Mouse (Mus musculus): ENCODE measurements at regions not wholly inside any gene's neighbourhood (a gene's known extent, or its start where the extent isn't known, plus 50 kb on each side); places are given as distances from the start of the nearest gene placed in this dataset.

- 79% methylated on average over 14 of the region's 14 CpGs for WGBS (ENCODE audit: insufficient replicate concordance)
These were observed 123.3 kb upstream of the Slc44a1 start for GRCm38 (mm10) chr4:53316796-53317452.

GRCm38 (mm10) chr4:53315876-53316762, 124.1 kb upstream of the Slc44a1 start:
- WGBS (ENCODE audit: insufficient replicate concordance), result 77% methylated on average over 13 of the region's 13 CpGs
- Histone ChIP-seq H3K4me2 (no peak overlapping the region), H3K9ac (ENCODE audit: low read depth, low read length) (no peak overlapping the region), H3K9me3 (replicated peaks; ENCODE audit: control insufficient read depth, low read length) (no peaks in the 10 kb centered on the region), H3K4me3 (ENCODE audit: low read depth, low read length) (no peak overlapping the region), H3K36me3 (ENCODE audit: control insufficient read depth, insufficient read depth, low read length) (no peaks in the 10 kb centered on the region), H3K27me3 (ENCODE audit: control insufficient read depth, insufficient read depth, low read length) (no peaks in the 10 kb centered on the region), H3K27ac (ENCODE audit: low read depth, low read length) (no peak overlapping the region), H3K4me1 (ENCODE audit: control insufficient read depth, insufficient read depth, low read length) (no peaks in the 10 kb centered on the region)
- ATAC-seq (replicated peaks; ENCODE audit: insufficient number of reproducible peaks, low FRiP score, low TSS enrichment), result no peak

More at GRCm38 (mm10) chr4:53316796-53317452, 123.3 kb upstream of the Slc44a1 start:
- no peak overlapping the region for H3K9ac ChIP-seq (ENCODE audit: low read depth, low read length)
- 0 out of 2 replicates have a peak, but pooled peaks have one; percentile 31 for ATAC-seq (replicated peaks; ENCODE audit: insufficient number of reproducible peaks, low FRiP score, low TSS enrichment)
- no peaks in the 10 kb centered on the region for H3K27me3 ChIP-seq (ENCODE audit: control insufficient read depth, insufficient read depth, low read length)
- H3K4me2 ChIP-seq, result no peak overlapping the region
- H3K27ac ChIP-seq (ENCODE audit: low read depth, low read length), result no peak overlapping the region
- H3K36me3 ChIP-seq (ENCODE audit: control insufficient read depth, insufficient read depth, low read length), result no peaks in the 10 kb centered on the region
- no peaks in the 10 kb centered on the region for H3K9me3 ChIP-seq (replicated peaks; ENCODE audit: control insufficient read depth, low read length)
- H3K4me1 ChIP-seq (ENCODE audit: control insufficient read depth, insufficient read depth, low read length), result no peaks in the 10 kb centered on the region
- no peak overlapping the region for H3K4me3 ChIP-seq (ENCODE audit: low read depth, low read length)

GRCm38 (mm10) chr4:53315121-53315875, 124.9 kb upstream of the Slc44a1 start:
- H3K27ac ChIP-seq (ENCODE audit: low read depth, low read length), result no peak overlapping the region
- no peak overlapping the region for H3K9ac ChIP-seq (ENCODE audit: low read depth, low read length)
- no peaks in the 10 kb centered on the region for H3K9me3 ChIP-seq (replicated peaks; ENCODE audit: control insufficient read depth, low read length)
- no peaks in the 10 kb centered on the region for H3K27me3 ChIP-seq (ENCODE audit: control insufficient read depth, insufficient read depth, low read length)
- H3K4me3 ChIP-seq (ENCODE audit: low read depth, low read length), result no peak overlapping the region
- no peaks in the 10 kb centered on the region for H3K4me1 ChIP-seq (ENCODE audit: control insufficient read depth, insufficient read depth, low read length)
- no peak overlapping the region for H3K4me2 ChIP-seq
- WGBS (ENCODE audit: insufficient replicate concordance), result 73% methylated on average over 7 of the region's 7 CpGs
- no peak; the same call in 1 of the 2 replicates for ATAC-seq (replicated peaks; ENCODE audit: insufficient number of reproducible peaks, low FRiP score, low TSS enrichment)
- H3K36me3 ChIP-seq (ENCODE audit: control insufficient read depth, insufficient read depth, low read length), result no peaks in the 10 kb centered on the region

- Histone ChIP-seq H3K9ac (ENCODE audit: low read depth, low read length) (no peak overlapping the region), H3K27me3 (ENCODE audit: control insufficient read depth, insufficient read depth, low read length) (no peaks in the 10 kb centered on the region), H3K9me3 (replicated peaks; ENCODE audit: control insufficient read depth, low read length) (no peaks in the 10 kb centered on the region), H3K27ac (ENCODE audit: low read depth, low read length) (no peak overlapping the region), H3K4me3 (ENCODE audit: low read depth, low read length) (no peak overlapping the region), H3K4me2 (no peak overlapping the region), H3K36me3 (ENCODE audit: control insufficient read depth, insufficient read depth, low read length) (no peaks in the 10 kb centered on the region), H3K4me1 (ENCODE audit: control insufficient read depth, insufficient read depth, low read length) (no peaks in the 10 kb centered on the region)
- ATAC-seq (replicated peaks; ENCODE audit: insufficient number of reproducible peaks, low FRiP score, low TSS enrichment), result no peak
- 88% methylated on average over 8 of the region's 8 CpGs for WGBS (ENCODE audit: insufficient replicate concordance)
These were observed 126.1 kb upstream of the Slc44a1 start for GRCm38 (mm10) chr4:53314076-53314475.

GRCm38 (mm10) chr4:53307121-53307520, 133.1 kb upstream of the Slc44a1 start:
- Histone ChIP-seq H3K4me3 (ENCODE audit: low read depth, low read length) (no peak overlapping the region), H3K4me2 (no peak overlapping the region)
- WGBS (ENCODE audit: insufficient replicate concordance), result 56% methylated on average over 4 of the region's 4 CpGs

GRCm38 (mm10) chr4:53304782-53305385, 135.3 kb upstream of the Slc44a1 start:
- no peaks in the 10 kb centered on the region for H3K9me3 ChIP-seq (replicated peaks; ENCODE audit: control insufficient read depth, low read length)
- no peaks in the 10 kb centered on the region; the same call in 1 of the 2 replicates for H3K4me1 ChIP-seq (ENCODE audit: control insufficient read depth, insufficient read depth, low read length)
- ATAC-seq (replicated peaks; ENCODE audit: insufficient number of reproducible peaks, low FRiP score, low TSS enrichment), result no peak
- WGBS (ENCODE audit: insufficient replicate concordance), result 79% methylated on average over 4 of the region's 4 CpGs
- H3K4me3 ChIP-seq (ENCODE audit: low read depth, low read length), result no peak overlapping the region
- H3K9ac ChIP-seq (ENCODE audit: low read depth, low read length), result no peak overlapping the region
- no peaks in the 10 kb centered on the region for H3K36me3 ChIP-seq (ENCODE audit: control insufficient read depth, insufficient read depth, low read length)
- no peak overlapping the region for H3K27ac ChIP-seq (ENCODE audit: low read depth, low read length)
- no peak overlapping the region for H3K4me2 ChIP-seq
- no peaks in the 10 kb centered on the region for H3K27me3 ChIP-seq (ENCODE audit: control insufficient read depth, insufficient read depth, low read length)

More at GRCm38 (mm10) chr4:53307121-53307520, 133.1 kb upstream of the Slc44a1 start:
- H3K27me3 ChIP-seq (ENCODE audit: control insufficient read depth, insufficient read depth, low read length), result no peaks in the 10 kb centered on the region
- H3K36me3 ChIP-seq (ENCODE audit: control insufficient read depth, insufficient read depth, low read length), result no peaks in the 10 kb centered on the region
- H3K9ac ChIP-seq (ENCODE audit: low read depth, low read length), result no peak overlapping the region
- H3K9me3 ChIP-seq (replicated peaks; ENCODE audit: control insufficient read depth, low read length), result no peaks in the 10 kb centered on the region
- ATAC-seq (replicated peaks; ENCODE audit: insufficient number of reproducible peaks, low FRiP score, low TSS enrichment), result no peak
- H3K27ac ChIP-seq (ENCODE audit: low read depth, low read length), result no peak overlapping the region
- H3K4me1 ChIP-seq (ENCODE audit: control insufficient read depth, insufficient read depth, low read length), result no peaks in the 10 kb centered on the region; the same call in 1 of the 2 replicates

- no peak overlapping the region for H3K4me3 ChIP-seq (ENCODE audit: low read depth, low read length)
- WGBS (ENCODE audit: insufficient replicate concordance), result 49% methylated on average over 2 of the region's 2 CpGs
- H3K9me3 ChIP-seq (replicated peaks; ENCODE audit: control insufficient read depth, low read length), result no peaks in the 10 kb centered on the region
- no peak overlapping the region for H3K9ac ChIP-seq (ENCODE audit: low read depth, low read length)
- no peaks in the 10 kb centered on the region for H3K36me3 ChIP-seq (ENCODE audit: control insufficient read depth, insufficient read depth, low read length)
- H3K4me2 ChIP-seq, result no peak overlapping the region
- no peak overlapping the region for H3K27ac ChIP-seq (ENCODE audit: low read depth, low read length)
- H3K4me1 ChIP-seq (ENCODE audit: control insufficient read depth, insufficient read depth, low read length), result no peaks in the 10 kb centered on the region; the same call in 1 of the 2 replicates
- no peaks in the 10 kb centered on the region for H3K27me3 ChIP-seq (ENCODE audit: control insufficient read depth, insufficient read depth, low read length)
- ATAC-seq (replicated peaks; ENCODE audit: insufficient number of reproducible peaks, low FRiP score, low TSS enrichment), result no peak
These were observed 135.9 kb upstream of the Slc44a1 start for GRCm38 (mm10) chr4:53304290-53304654.

GRCm38 (mm10) chr4:53303621-53304289, 136.5 kb upstream of the Slc44a1 start:
- Histone ChIP-seq H3K9me3 (replicated peaks; ENCODE audit: control insufficient read depth, low read length) (no peaks in the 10 kb centered on the region), H3K4me3 (ENCODE audit: low read depth, low read length) (no peak overlapping the region), H3K9ac (ENCODE audit: low read depth, low read length) (no peak overlapping the region), H3K4me1 (ENCODE audit: control insufficient read depth, insufficient read depth, low read length) (no peaks in the 10 kb centered on the region; the same call in 1 of the 2 replicates), H3K4me2 (no peak overlapping the region), H3K36me3 (ENCODE audit: control insufficient read depth, insufficient read depth, low read length) (no peaks in the 10 kb centered on the region), H3K27ac (ENCODE audit: low read depth, low read length) (no peak overlapping the region), H3K27me3 (ENCODE audit: control insufficient read depth, insufficient read depth, low read length) (no peaks in the 10 kb centered on the region)
- no peak for ATAC-seq (replicated peaks; ENCODE audit: insufficient number of reproducible peaks, low FRiP score, low TSS enrichment)
- WGBS (ENCODE audit: insufficient replicate concordance), result 58% methylated on average over 4 of the region's 4 CpGs

Data from heart, embryonic 11.5 days (tissue).